Mouse (Mus musculus) spleen, postnatal 10 days (tissue): ENCODE data around the gene Rpl22.

Experiments used
- DNase-seq, 2 experiments: peaks; one replicate each; pipeline ENCODE4 v3.0.0; 2021 to 2022; ENCODE audit warnings: low spot score in 2 of 2

The Rpl22 gene

DNA sequence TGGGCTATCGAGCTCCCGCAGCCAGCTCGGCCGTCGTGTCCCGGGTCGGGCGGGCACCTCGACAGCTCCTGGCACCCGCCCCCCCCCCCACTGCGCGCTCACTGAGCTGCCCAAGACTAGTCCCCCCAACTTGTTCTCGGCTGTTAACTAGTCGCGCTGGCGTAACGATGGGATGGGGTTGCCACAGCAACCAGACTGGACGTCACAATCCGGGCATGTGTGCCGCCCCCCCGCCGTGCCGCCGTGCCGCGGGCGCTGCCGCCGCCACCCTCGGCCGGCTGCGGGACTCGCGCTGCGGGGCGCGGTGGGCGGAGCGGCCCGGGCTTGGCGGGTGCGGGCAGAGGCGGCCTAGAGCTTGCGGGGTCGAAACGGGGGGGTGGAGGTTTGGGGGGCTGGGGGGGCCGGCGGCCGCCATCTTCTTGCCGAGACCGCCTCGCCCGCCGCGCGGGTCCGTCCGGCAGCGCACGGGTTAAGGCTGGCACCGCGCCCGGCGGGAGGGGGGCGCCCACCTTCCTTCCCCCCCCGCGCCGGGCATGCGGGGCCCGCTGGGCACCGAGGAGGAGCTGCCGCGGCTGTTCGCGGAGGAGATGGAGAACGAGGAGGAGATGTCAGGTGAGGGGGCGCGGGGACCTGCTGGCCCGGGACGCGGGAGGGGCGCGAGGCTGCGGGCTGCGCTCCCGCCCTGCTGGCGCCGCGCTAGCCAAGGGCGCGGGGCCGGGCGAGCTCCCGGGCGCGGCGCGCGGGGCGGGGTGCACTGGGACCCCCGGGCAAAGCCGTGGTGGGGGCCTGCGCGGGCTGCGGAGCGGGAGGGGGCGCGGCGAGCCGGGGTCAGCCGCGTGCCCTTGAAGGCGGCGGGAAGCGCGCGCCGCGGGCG, 13.1 kb downstream of the Rpl22 start, which contains the start of gene Chd5:
Chd5 (plus strand) TSS at position 233 of the 874 bp plus-strand sequence.
- DNase-seq: no peak

GRCm38 (mm10) chr4:152339293-152339790, 13.8 kb downstream of the Rpl22 start:
- no peak for DNase-seq

- peak in 1 of 2 experiments; percentile 60 for DNase-seq
Observed at GRCm38 (mm10) chr4:152340584-152341284, 15.2 kb downstream of the Rpl22 start.

DNA sequence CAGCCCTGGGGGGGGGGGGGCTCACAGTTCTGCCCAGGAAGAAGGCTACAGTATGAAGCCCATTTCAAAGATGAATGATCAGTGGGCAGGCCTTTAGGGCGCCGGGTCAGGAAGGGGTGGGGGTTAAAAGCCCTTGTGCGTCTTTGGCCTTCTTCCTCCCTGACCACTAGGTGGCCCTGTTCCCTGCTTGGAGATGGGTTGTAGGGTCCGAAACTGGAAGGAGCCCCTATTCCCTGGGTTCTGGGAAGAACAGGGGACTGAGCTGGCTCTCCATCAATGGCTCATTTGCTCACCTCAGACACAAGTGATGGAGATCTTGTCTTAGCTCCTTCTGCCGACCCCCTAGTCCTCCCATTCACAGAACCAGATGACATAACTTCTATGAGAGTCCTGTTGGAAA, 17.8 kb downstream of the Rpl22 start:
- DNase-seq: peak in 1 of 2 experiments; percentile 36

DNA sequence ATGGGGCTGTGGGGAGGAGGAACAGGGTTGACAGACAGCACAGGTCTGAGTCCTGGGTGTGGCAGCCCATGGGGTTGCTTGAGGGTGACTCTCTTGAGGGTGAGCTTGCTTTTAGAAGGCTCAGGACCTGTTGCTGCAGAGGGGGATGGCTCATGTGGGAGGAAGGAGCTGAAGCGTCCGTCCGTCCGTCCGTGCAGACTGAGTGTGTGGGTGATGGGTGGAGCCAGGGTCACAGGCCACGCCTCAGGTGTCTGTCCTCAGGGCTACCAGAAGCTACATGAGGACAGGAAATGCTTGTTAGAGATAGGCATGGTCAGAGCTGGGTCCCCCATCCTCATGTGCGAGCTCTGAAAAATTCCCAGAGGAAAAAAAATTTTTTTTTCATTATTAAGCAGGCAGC, 19.1 kb downstream of the Rpl22 start:
- DNase-seq: no peak

- DNase-seq: no peak
Observed at GRCm38 (mm10) chr4:152345120-152345889, 19.8 kb downstream of the Rpl22 start.

- no peak for DNase-seq
Observed at GRCm38 (mm10) chr4:152349837-152350381, 24.4 kb downstream of the Rpl22 start.

GRCm38 (mm10) chr4:152350722-152351421, 25.3 kb downstream of the Rpl22 start:
- no peak for DNase-seq

DNA sequence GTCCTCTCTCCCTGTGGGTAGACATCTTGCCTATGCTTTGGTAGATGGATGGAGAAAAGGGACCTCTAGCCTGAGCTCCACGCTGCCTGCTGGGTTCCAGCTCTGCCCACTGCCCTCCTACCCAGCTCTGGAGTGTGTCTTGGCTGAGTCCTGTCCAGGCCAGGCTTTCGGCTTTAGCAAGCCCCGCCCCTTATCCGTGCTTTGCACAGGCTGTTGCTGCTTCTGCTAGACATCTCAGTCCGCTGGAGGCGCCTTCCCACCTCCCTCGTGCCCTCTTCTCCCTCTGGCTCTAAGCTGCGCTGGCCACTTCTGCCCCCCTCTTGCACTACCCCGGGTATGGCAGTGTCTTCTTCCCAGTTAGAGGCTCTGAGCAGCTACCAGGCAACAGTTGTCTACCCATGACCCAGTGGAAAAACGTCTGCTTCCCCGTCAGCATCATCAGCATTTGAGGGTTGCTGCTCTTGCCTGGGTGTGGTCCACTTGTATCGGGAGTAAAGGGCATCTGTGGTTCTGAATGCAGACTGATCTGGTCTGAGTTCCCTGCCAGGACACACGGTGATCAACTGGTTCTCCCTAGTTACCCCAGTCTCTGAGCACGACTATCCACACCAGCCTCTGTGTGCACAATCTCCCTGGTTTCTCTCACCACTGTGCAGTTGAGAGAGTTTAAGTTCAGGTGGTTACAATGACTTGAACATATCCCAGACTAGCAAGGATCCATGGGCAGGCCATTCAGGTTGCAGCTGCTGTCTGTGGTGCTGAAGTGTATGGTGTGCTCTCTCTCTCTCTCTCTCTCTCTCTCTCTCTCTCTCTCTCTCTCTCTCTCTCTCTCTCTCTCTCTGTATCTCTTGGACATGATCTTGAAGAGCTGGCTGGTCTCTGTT, 26.1 kb downstream of the Rpl22 start:
- DNase-seq: no peak

- DNase-seq: no peak
Observed at GRCm38 (mm10) chr4:152353886-152354637, 28.5 kb downstream of the Rpl22 start.

DNA sequence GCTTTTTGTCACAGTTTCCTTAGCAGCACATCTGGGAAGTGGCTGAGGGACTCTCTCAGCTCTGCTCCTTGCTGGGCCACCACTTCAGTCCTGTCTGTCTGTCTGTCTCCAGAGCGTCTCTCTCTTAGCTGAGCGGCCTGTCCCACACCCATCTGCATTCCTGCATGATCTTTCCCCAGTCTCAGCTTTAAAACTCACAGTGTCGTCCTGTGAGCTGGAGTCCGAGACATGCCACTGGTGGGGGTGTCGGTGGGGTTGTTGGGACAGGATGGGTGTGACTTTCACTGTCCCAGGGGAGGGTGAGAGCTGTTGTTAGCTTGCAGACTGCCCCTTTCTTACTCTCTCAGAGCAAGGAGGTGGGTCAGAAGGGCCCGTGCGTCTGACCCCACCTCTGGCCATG, 30.1 kb downstream of the Rpl22 start:
- DNase-seq: no peak

- no peak for DNase-seq
Observed at GRCm38 (mm10) chr4:152359700-152360099, 34.2 kb downstream of the Rpl22 start.

GRCm38 (mm10) chr4:152360855-152361254, 35.3 kb downstream of the Rpl22 start:
- peak in 1 of 2 experiments; percentile 50 for DNase-seq

DNA sequence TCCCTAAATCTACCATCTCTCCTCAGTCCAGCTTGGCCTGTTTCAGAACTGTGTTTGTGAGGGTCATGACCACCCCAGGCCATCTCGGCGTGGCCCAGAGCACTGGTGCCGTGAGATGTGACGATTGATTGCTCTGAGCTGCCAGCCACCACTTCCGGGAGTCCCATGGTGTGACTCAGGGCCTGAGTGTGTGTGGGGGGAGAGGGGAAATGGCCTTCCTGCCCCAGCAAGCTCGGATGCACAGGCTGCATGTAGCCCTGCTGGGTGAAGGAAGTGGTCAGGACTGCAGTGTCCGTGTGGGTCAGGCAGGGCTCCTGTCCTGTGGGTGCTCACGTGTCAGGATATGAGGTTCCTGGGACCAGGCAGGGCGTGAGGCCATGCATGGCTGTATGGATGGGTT, 36.6 kb downstream of the Rpl22 start:
- no peak for DNase-seq

- no peak for DNase-seq
Observed at GRCm38 (mm10) chr4:152365228-152365627, 39.7 kb downstream of the Rpl22 start.

- no peak for DNase-seq
Observed at GRCm38 (mm10) chr4:152382528-152383252, 57.1 kb downstream of the Rpl22 start.
